Mouse (Mus musculus): ENCODE measurements around the gene Rhox4g.
"Not testable (repeated sequence)": the region's sequence is repeated elsewhere in the genome, so short reads cannot be mapped to it uniquely, and the experiment has no call there.

GRCm38 (mm10) chrX:37628512-37628911 lies 22.6 kb downstream of the Rhox4g start, which contains the start of gene Rhox3g:
- not testable (repeated sequence) for TF ChIP-seq CHD2 (IDR thresholded peaks at IDR 0.05; ENCODE audit: low read depth, low read length); ZC3H11A (IDR thresholded peaks at IDR 0.05; ENCODE audit: borderline replicate concordance, low read depth, low read length); MAFK (IDR thresholded peaks at IDR 0.05; ENCODE audit: insufficient read depth, low read depth, low read length)
